Mouse (Mus musculus): ENCODE measurements around the gene Tssk1. TPM values are rescaled to one million over a fixed set of nuclear protein-coding genes. Genes with fewer than 3 reads are reported as not detected.

The Tssk1 gene
- polyA plus RNA-seq, 1 experiment from 2014 or later = 0.07 TPM

GRCm38 (mm10) chr16:17931906-17932460 is 38.0 kb downstream of the Tssk1 start:
- H3K4me2 ChIP-seq = no peak overlapping the region
- 75% methylated on average over 5 of the region's 5 CpGs for WGBS

GRCm38 (mm10) chr16:17933594-17934444 is 39.8 kb downstream of the Tssk1 start:
- Histone ChIP-seq H3K9me3 (no peaks in the 10 kb centered on the region), H3K4me2 (no peak overlapping the region), H3K9ac (no peak overlapping the region), H3K4me1 (replicated peaks) (peaks cover 2% of the 10 kb centered on the region), H3K36me3 (no peaks in the 10 kb centered on the region), H3K27me3 (0 out of 2 replicates have a peak, but pooled peaks cover 6% of the 10 kb centered on the region), H3K27ac (replicated peaks) (no peak overlapping the region), H3K4me3 (no peak overlapping the region)
- no peak for ATAC-seq (ENCODE audit: low read depth)
- WGBS = 76% methylated on average over 9 of the region's 9 CpGs

More at GRCm38 (mm10) chr16:17931906-17932460, 38.0 kb downstream of the Tssk1 start:
- no peaks in the 10 kb centered on the region for H3K36me3 ChIP-seq
- no peak overlapping the region for H3K27ac ChIP-seq (replicated peaks)
- no peak overlapping the region for H3K4me3 ChIP-seq
- H3K9me3 ChIP-seq = no peaks in the 10 kb centered on the region
- 0 out of 2 replicates have a peak, but pooled peaks cover 2% of the 10 kb centered on the region for H3K27me3 ChIP-seq
- H3K4me1 ChIP-seq (replicated peaks) = peaks cover 11% of the 10 kb centered on the region
- no peak for ATAC-seq (ENCODE audit: low read depth)
- no peak overlapping the region for H3K9ac ChIP-seq

GRCm38 (mm10) chr16:17934445-17934910 is 40.5 kb downstream of the Tssk1 start:
- Histone ChIP-seq H3K4me1 (replicated peaks) (0 out of 2 replicates have a peak, but pooled peaks cover 5% of the 10 kb centered on the region), H3K9ac (no peak overlapping the region), H3K27ac (replicated peaks) (no peak overlapping the region), H3K27me3 (0 out of 2 replicates have a peak, but pooled peaks cover 6% of the 10 kb centered on the region), H3K36me3 (no peaks in the 10 kb centered on the region), H3K4me2 (no peak overlapping the region), H3K9me3 (no peaks in the 10 kb centered on the region), H3K4me3 (no peak overlapping the region)
- ATAC-seq (ENCODE audit: low read depth) = no peak
- WGBS = 73% methylated on average over 3 of the region's 3 CpGs

GRCm38 (mm10) chr16:17936776-17937175 is 42.8 kb downstream of the Tssk1 start:
- no peak overlapping the region for H3K4me3 ChIP-seq
- H3K9ac ChIP-seq = no peak overlapping the region
- H3K36me3 ChIP-seq = no peaks in the 10 kb centered on the region
- ATAC-seq (ENCODE audit: low read depth) = no peak
- no peak overlapping the region for H3K27ac ChIP-seq (replicated peaks)
- WGBS = 82% methylated on average over 10 of the region's 10 CpGs
- H3K4me2 ChIP-seq = no peak overlapping the region
- H3K27me3 ChIP-seq = 0 out of 2 replicates have a peak, but pooled peaks cover 6% of the 10 kb centered on the region
- 0 out of 2 replicates have a peak, but pooled peaks cover 5% of the 10 kb centered on the region for H3K4me1 ChIP-seq (replicated peaks)
- H3K9me3 ChIP-seq = no peaks in the 10 kb centered on the region

- Histone ChIP-seq H3K27me3 (0 out of 2 replicates have a peak, but pooled peaks cover 6% of the 10 kb centered on the region), H3K27ac (replicated peaks) (no peak overlapping the region), H3K4me2 (no peak overlapping the region), H3K9me3 (no peaks in the 10 kb centered on the region), H3K4me3 (no peak overlapping the region), H3K36me3 (no peaks in the 10 kb centered on the region), H3K4me1 (replicated peaks) (0 out of 2 replicates have a peak, but pooled peaks cover 5% of the 10 kb centered on the region), H3K9ac (no peak overlapping the region)
- 77% methylated on average over 7 of the region's 7 CpGs for WGBS
- ATAC-seq (ENCODE audit: low read depth) = no peak
Measured at GRCm38 (mm10) chr16:17938187-17938586, 44.2 kb downstream of the Tssk1 start.

GRCm38 (mm10) chr16:17938821-17939220 is 44.8 kb downstream of the Tssk1 start:
- 0 out of 2 replicates have a peak, but pooled peaks cover 5% of the 10 kb centered on the region for H3K4me1 ChIP-seq (replicated peaks)

GRCm38 (mm10) chr16:17939255-17939751 is 45.3 kb downstream of the Tssk1 start:
- Histone ChIP-seq H3K9me3 (no peaks in the 10 kb centered on the region), H3K36me3 (no peaks in the 10 kb centered on the region), H3K4me2 (no peak overlapping the region), H3K4me3 (no peak overlapping the region), H3K27me3 (0 out of 2 replicates have a peak, but pooled peaks cover 6% of the 10 kb centered on the region), H3K4me1 (replicated peaks) (0 out of 2 replicates have a peak, but pooled peaks cover 5% of the 10 kb centered on the region), H3K9ac (no peak overlapping the region), H3K27ac (replicated peaks) (no peak overlapping the region)
- ATAC-seq (ENCODE audit: low read depth) = peak; percentile 23; the same call in 1 of the 2 replicates
- 67% methylated on average over 9 of the region's 9 CpGs for WGBS

More at GRCm38 (mm10) chr16:17938821-17939220, 44.8 kb downstream of the Tssk1 start:
- Histone ChIP-seq H3K9ac (no peak overlapping the region), H3K27ac (replicated peaks) (no peak overlapping the region), H3K36me3 (no peaks in the 10 kb centered on the region), H3K4me2 (no peak overlapping the region), H3K27me3 (0 out of 2 replicates have a peak, but pooled peaks cover 6% of the 10 kb centered on the region), H3K9me3 (no peaks in the 10 kb centered on the region), H3K4me3 (no peak overlapping the region)
- ATAC-seq (ENCODE audit: low read depth) = peak; percentile 84; the same call in 1 of the 2 replicates
- WGBS = 8% methylated on average over 7 of the region's 7 CpGs

- 71% methylated on average over 8 of the region's 8 CpGs for WGBS
- Histone ChIP-seq H3K36me3 (no peaks in the 10 kb centered on the region), H3K27ac (replicated peaks) (no peak overlapping the region), H3K4me2 (no peak overlapping the region), H3K4me1 (replicated peaks) (0 out of 2 replicates have a peak, but pooled peaks cover 5% of the 10 kb centered on the region), H3K27me3 (no peaks in the 10 kb centered on the region), H3K9me3 (no peaks in the 10 kb centered on the region), H3K9ac (no peak overlapping the region), H3K4me3 (no peak overlapping the region)
- no peak for ATAC-seq (ENCODE audit: low read depth)
Measured at GRCm38 (mm10) chr16:17943466-17943865, 49.4 kb downstream of the Tssk1 start.

- no peaks in the 10 kb centered on the region for H3K9me3 ChIP-seq
- H3K36me3 ChIP-seq = no peaks in the 10 kb centered on the region
- H3K27me3 ChIP-seq = no peaks in the 10 kb centered on the region
- H3K9ac ChIP-seq = no peak overlapping the region
- no peak overlapping the region for H3K4me3 ChIP-seq
- H3K4me1 ChIP-seq (replicated peaks) = peaks cover 14% of the 10 kb centered on the region
- H3K4me2 ChIP-seq = no peak overlapping the region
- no peak overlapping the region for H3K27ac ChIP-seq (replicated peaks)
- no peak for ATAC-seq (ENCODE audit: low read depth)
- WGBS = 48% methylated on average over 7 of the region's 7 CpGs
Measured at GRCm38 (mm10) chr16:17945081-17945831, 51.2 kb downstream of the Tssk1 start.

Data from neural tube, embryonic 13.5 days (tissue).